Mouse (Mus musculus) layer of hippocampus, adult 11-12 months (tissue): Measurements from ENCODE around the gene Slc39a5.

Experiments
- DNase-seq: peaks from one replicate; pipeline ENCODE4 v3.0.0; 2022; ENCODE audit warnings: low spot score

The Slc39a5 gene

GRCm38 (mm10) chr10:128409692-128410559, 8.9 kb upstream of the Slc39a5 start:
- peak; percentile 99 for DNase-seq

- peak; percentile 57 for DNase-seq
Measured at GRCm38 (mm10) chr10:128408591-128409535, 7.8 kb upstream of the Slc39a5 start.

GRCm38 (mm10) chr10:128403931-128404330, 2.9 kb upstream of the Slc39a5 start:
- no peak for DNase-seq

- DNase-seq, result no peak
Measured at GRCm38 (mm10) chr10:128401638-128402037, 609 bp upstream of the Slc39a5 start.

- no peak for DNase-seq
Measured at GRCm38 (mm10) chr10:128400338-128400737, 691 bp downstream of the Slc39a5 start.

- no peak for DNase-seq
Measured at GRCm38 (mm10) chr10:128397466-128397865, 3.6 kb downstream of the Slc39a5 start.

GRCm38 (mm10) chr10:128396716-128397264, 4.2 kb downstream of the Slc39a5 start:
- DNase-seq, result no peak

- no peak for DNase-seq
Measured at GRCm38 (mm10) chr10:128396017-128396673, 4.9 kb downstream of the Slc39a5 start.

GRCm38 (mm10) chr10:128391850-128392249, 9.2 kb downstream of the Slc39a5 start:
- DNase-seq, result no peak

GRCm38 (mm10) chr10:128390366-128390765, 10.7 kb downstream of the Slc39a5 start:
- DNase-seq, result no peak

GRCm38 (mm10) chr10:128389570-128389969, 11.5 kb downstream of the Slc39a5 start:
- no peak for DNase-seq

GRCm38 (mm10) chr10:128388941-128389340, 12.1 kb downstream of the Slc39a5 start:
- no peak for DNase-seq

GRCm38 (mm10) chr10:128385902-128386301, 15.1 kb downstream of the Slc39a5 start:
- no peak for DNase-seq

GRCm38 (mm10) chr10:128382482-128382881, 18.5 kb downstream of the Slc39a5 start:
- no peak for DNase-seq

- no peak for DNase-seq
Measured at GRCm38 (mm10) chr10:128380565-128380964, 20.5 kb downstream of the Slc39a5 start.

GRCm38 (mm10) chr10:128379260-128379659, 21.8 kb downstream of the Slc39a5 start:
- no peak for DNase-seq

- DNase-seq, result no peak
Measured at GRCm38 (mm10) chr10:128378462-128378861, 22.6 kb downstream of the Slc39a5 start.

GRCm38 (mm10) chr10:128377940-128378448, 23.0 kb downstream of the Slc39a5 start:
- no peak for DNase-seq

- DNase-seq, result no peak
Measured at GRCm38 (mm10) chr10:128377222-128377939, 23.6 kb downstream of the Slc39a5 start.

- peak; percentile 78 for DNase-seq
Measured at GRCm38 (mm10) chr10:128376455-128377211, 24.4 kb downstream of the Slc39a5 start, which contains the start of gene Ankrd52. TSS of gene Ankrd52 (plus strand) at chr10:128377115.
